Mouse (Mus musculus) testis, postnatal 14 days (tissue): Measurements from ENCODE around the gene Rasgef1b.
A peak's percentile ranks its signal among the peaks of the same experiment; 100 is the strongest.

ENCODE experiments used
- DNase-seq: peaks from one replicate; pipeline ENCODE4 v3.0.0; 2021; ENCODE audit warnings: low spot score

The Rasgef1b gene

DNA sequence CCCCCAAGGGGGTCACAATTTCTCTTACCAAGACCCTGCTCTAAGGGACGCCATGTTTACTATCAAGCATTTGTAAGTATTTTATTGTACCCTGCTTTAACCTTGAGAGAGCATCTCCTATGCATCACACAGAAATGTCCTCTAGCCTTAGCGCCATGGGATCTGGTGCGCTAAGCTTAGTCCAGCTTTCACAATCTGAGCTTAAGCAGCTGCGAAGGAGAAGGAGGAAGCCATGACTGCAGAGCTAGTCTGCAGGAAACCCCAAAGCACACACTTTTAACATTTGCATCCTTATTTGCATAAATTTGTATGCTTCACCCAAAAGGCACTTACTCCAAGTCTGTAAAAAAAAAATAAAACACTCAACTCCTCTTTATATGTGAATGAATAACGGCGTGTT lies 354.4 kb downstream of the Rasgef1b start:
- DNase-seq, result no peak

DNA sequence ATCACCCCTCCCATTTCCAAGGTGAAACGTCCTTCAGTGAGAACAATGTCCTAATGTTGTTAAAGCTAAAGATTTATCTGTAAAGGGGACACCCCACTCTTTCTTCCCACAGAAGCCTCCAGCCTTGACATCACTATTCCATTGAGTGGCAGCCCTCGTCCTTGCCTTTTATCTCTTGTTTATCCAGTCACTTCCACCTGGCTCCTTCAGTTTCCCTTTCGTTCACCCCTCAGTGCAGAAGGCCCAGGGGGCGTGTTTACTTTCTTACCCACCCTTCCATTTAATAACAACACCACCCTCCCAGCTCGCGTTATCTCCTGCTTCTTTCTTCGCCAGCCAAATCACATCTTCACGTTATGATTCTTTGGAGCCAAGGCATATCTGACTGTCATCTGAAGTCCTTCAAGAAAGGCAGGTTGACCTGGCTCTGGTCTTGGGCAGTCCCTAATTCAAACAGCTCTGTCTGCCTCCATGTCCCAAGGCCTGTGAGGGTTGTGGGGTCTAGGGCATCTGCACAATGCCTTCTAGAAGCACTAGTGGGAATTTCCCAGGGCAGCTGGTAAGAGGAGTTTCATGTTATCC lies 355.2 kb downstream of the Rasgef1b start:
- DNase-seq, result peak; percentile 53

- DNase-seq, result no peak
These were observed 358.2 kb downstream of the Rasgef1b start for GRCm38 (mm10) chr5:99370636-99371035.

DNA sequence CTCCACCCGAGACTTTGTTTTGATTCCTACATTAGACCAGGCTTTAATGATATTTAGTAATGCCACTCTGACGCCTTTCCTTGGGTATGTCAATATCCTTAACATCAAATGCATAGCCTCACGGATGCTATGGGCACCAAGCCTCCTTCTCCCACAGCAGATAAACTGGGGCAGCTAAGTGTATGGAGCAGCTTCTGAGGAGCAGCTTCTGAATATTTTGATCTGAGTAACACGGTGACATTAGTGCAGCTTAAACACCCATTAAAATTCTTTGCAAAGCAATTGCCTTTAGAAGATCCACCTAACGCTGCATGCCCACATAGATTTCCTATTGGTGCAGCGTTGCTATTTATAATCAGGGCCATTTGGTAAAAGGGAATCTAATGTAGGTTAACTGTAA lies 359.6 kb downstream of the Rasgef1b start:
- DNase-seq, result no peak

DNA sequence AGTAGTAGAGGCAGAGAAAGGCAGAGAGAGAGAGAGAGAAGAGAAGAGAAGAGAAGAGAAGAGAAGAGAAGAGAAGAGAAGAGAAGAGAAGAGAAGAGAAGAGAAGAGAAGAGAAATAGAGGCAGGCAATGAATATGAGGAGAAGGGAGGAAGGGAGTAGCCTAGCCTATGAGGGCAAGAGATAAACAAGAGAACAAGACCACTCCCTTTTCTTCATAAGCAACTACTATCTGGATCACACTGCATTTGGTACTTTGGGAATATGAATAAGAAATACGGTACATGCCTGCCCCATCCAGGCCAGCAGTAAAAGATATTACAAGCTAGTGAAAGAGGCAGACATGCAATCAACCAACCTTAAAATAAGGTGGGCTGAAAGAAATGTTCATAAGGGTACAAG lies 360.2 kb downstream of the Rasgef1b start:
- DNase-seq, result no peak

DNA sequence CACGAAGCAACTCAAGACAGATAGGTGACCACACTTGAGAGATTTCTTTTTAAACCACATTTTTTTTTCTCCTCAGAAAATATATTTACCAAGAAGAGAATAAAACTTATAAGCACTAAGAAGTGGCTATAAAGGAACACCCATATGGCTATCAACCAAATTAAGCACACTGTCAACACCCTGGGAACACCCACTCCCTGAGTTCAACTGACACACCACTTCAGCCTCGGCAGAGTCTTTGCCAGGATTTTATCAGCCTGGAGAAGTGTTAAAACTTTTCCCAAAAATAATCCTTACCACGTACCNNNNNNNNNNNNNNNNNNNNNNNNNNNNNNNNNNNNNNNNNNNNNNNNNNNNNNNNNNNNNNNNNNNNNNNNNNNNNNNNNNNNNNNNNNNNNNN lies 368.3 kb downstream of the Rasgef1b start:
- no peak for DNase-seq

DNA sequence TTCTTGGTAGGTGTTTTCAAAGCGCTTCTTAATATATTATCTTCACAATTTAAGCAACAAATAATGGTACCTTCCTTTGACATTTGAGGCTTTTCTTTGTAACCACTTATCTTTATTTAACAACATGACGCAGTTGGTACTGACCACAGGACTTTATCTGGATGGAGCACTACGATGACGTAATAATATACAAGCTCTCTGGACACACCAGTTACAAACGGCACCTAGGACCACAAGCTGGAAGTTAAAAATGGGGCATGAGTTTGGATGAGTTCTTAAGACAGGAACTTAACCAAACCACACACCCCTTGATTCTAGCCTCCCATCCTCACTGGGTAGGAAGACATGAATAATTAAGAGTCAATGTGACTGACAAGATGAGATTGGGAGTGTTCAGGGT lies 369.6 kb downstream of the Rasgef1b start:
- DNase-seq, result no peak

GRCm38 (mm10) chr5:99354640-99355132 lies 374.2 kb downstream of the Rasgef1b start:
- peak; percentile 64 for DNase-seq

- DNase-seq, result no peak
These were observed 378.8 kb downstream of the Rasgef1b start for GRCm38 (mm10) chr5:99350030-99350429.

GRCm38 (mm10) chr5:99348257-99348849 lies 380.5 kb downstream of the Rasgef1b start:
- peak; percentile 77 for DNase-seq

- no peak for DNase-seq
These were observed 386.3 kb downstream of the Rasgef1b start for GRCm38 (mm10) chr5:99342527-99342926.

DNA sequence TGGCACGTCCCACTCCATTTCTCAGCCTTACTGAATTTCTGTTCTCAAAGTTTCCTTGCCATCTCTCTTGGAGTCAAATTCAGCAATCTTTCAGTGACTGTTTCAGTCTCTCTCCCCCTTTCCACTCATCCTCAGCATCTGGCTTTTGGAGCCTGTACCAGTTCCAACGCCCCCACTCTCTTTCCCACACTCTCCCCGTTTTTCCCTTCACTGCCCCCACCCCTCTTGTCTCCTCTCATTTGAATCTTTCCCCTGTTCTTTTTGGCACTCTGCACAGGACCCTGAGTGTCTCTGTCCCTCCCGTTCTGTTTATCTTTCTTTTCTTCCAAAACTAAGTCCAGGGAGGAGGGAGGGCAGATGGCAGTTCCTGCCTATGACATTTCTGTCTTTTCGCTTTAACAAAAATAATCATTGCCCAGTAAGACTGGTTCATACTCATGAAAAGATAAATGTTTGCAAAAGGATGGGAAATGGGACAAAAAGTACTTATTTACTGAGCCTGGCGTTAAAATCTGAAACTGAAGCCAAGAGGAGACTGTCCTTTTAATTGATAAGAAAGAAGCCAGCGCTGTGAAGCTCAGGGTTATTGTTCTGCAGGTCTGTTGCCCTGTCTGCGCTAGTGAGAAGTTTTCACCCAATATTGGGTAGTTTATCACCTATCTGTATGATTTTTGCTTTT lies 388.4 kb downstream of the Rasgef1b start:
- DNase-seq, result no peak

GRCm38 (mm10) chr5:99339790-99340189 lies 389.1 kb downstream of the Rasgef1b start:
- peak; percentile 88 for DNase-seq

DNA sequence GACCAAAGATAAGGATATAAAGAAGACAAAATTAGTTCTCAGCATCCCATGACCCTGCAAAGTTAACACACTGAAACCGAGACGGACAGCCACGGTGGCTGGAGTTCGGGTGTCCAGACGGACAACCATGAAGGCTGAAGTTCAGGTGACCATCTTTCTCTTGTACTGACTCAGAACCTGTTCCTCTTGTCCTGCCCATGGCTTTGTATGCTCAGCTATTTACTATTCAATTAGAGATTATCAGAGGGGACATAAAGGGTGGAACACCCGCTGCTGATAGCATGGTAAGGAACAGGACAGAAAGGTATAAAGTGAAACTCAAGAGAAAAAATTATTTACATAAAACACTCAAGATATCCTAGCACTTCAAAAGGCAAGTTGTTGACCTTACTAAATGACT lies 390.0 kb downstream of the Rasgef1b start:
- DNase-seq, result no peak

DNA sequence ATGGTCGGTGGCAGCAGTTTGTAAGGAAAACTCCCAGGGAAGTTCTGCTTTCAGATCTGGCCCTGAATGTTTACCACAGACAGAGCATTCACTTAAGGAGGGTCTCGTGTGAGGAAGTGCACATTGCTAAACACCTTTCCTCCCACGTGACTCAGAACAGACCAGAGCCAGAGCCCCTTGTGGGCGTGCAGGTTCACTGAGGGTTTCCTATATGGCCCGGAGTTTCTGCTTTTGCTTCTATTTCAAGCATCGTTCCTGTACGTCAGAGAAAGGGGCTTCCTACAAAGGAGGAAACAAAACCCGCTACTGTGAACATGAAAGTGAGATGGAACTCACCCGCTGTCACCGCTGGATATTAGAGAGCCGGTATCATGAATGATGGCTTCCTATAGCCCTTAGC lies 392.4 kb downstream of the Rasgef1b start:
- no peak for DNase-seq

GRCm38 (mm10) chr5:99334017-99334416 lies 394.8 kb downstream of the Rasgef1b start:
- DNase-seq, result no peak

DNA sequence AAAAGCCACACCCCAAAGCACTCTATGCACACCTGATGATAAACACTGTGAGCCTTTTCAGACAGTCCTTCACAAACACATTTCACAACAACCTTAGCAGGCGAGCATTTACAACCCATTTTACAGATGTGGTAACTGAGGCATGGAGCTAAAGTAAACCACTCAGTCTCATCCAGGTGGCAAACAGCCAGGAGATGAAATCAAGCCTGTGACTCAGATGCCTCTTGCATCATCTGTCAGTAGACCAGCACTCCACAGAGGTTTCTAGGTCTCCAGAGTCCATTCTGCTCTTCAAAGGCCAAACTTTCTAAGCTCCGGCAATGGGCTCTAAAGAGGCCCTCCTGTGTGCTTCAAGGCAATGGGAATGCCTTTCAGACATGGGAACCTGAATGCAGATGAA lies 396.8 kb downstream of the Rasgef1b start:
- DNase-seq, result no peak

DNA sequence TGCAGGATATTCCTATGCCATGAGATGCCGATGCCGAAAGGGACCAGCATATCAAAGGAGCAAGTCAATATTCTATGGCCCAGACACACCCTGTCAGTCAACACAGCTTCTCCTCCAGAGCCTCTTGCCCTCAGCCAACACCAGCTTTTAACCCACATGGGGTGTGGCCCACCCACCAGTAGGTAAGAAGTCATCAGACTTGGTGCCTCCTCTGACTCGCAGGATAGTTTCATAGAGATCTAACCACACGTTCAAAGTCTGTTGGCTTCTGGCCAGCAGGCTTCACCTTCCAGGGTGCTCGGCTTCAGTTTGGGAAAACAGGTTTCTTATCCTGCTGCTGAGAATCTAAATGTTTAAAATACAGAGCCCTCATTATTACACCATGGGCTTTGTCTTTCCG lies 399.8 kb downstream of the Rasgef1b start:
- DNase-seq, result no peak

DNA sequence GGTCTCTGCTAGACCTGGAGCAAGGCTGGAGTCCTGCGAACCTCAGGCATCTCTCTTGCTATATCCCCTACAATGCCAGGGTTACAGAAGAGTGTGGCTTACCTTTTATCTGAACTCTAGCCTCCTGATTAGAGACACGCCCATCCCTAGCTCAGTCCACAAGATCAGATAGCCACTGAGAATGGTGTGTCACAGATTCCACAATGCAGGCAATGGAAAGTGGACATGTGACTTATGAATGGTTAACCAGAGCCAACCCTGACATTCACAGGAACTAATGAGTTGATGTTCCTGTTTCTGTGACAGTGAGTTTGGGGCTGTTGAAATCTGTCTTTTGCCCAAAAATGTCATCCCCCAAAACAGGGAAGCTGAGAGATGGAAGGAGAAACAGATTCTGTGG lies 401.8 kb downstream of the Rasgef1b start:
- no peak for DNase-seq

DNA sequence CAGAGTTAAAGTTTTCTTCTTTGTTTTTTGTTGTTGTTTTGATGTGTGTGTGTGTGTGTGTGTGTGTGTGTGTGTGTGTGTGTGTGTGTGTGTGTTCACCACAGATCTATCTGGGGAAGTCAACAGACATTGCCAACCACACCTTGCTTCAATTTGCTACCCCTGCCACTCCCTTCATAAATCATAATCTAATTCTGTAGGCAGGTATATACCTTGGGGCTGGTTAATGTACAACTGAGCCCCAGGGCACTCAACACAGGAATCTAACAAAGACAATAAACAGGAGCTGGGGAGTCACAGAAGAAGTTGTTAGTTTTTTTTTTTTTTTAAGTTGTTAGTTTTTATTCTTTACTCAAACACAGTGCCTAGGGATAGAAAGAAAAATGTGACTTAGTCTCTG lies 403.6 kb downstream of the Rasgef1b start:
- no peak for DNase-seq

DNA sequence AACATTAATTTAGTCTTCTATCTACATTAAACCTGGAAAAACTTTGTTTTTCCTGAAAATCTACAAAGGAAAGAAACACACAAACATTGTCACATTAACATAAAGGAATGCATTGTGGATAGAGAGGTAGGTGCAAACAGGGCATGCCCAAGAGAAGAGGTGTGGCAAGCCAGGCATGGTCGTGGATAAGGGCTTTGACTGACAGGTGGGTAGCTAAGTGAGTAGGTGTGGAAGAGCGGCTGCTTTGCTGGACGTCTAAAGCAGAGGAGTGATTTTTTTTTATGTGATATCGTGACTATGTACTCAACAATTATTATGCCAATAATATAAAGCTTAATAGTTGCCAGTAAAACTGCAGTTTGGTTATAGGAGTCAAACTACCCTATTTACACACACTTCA lies 408.1 kb downstream of the Rasgef1b start:
- DNase-seq, result no peak

- no peak for DNase-seq
These were observed 430.9 kb downstream of the Rasgef1b start for GRCm38 (mm10) chr5:99297939-99298338.

- no peak for DNase-seq
These were observed 432.5 kb downstream of the Rasgef1b start for GRCm38 (mm10) chr5:99296348-99296747.
